In genomic region chr15:5142714-5143113, GRCm38 (mm10) we compare ENCODE assay signal across 9 mouse cellular contexts. TPM values are rescaled to one million over a fixed set of nuclear protein-coding genes. Genes with fewer than 3 reads are reported as not detected.
DNase-seq lines count a peak whose midpoint lies in the region; ATAC-seq and TF ChIP-seq lines count a peak whose summit lies in the region.
"Had no signal": no experiment of that assay in that cellular context is flagged by ENCODE, and none has a peak within 500 bp of the region (broad histone marks: within the 10 kb centered on the region; RNA-seq: fewer than 3 reads in every experiment).

No protein-coding gene starts in this region.

- no peak for TF ChIP-seq CTCF in heart, adult 2 months (IDR thresholded peaks at IDR 0.05)
- no peak for TF ChIP-seq CTCF in left cerebral cortex, adult 2 months (IDR thresholded peaks at IDR 0.05)
- no peak for TF ChIP-seq CTCF in MEL (IDR thresholded peaks at IDR 0.05 in 2 of 3, conservative IDR thresholded peaks at IDR 0.05 in 1 of 3; ENCODE audit: control insufficient read depth in 1 of 3, insufficient read depth in 1 of 3, low read depth in 2 of 3, low read length in 3 of 3, poor library complexity in 1 of 3, severe bottlenecking in 1 of 3)

- no peak for TF ChIP-seq RAD21 in MEL (IDR thresholded peaks at IDR 0.05; ENCODE audit: low read depth, low read length)

- WGBS in heart, adult 2 months, result 52% methylated on average over 5 of the region's 5 CpGs
- WGBS in heart, embryonic 12.5 days, result 67% methylated on average over 5 of the region's 5 CpGs
- WGBS in liver, embryonic 15.5 days (ENCODE audit: insufficient replicate concordance), result 44% methylated on average over 5 of the region's 5 CpGs

- peak overlapping the region; percentile 80 for H3K4me3 ChIP-seq in heart, adult 2 months
- no peak overlapping the region for H3K4me3 ChIP-seq in heart, embryonic 12.5 days
- peak overlapping the region; percentile 59 for H3K4me3 ChIP-seq in left cerebral cortex, adult 2 months
- H3K4me3 ChIP-seq in MEL (ENCODE audit: control insufficient read depth in 1 of 2, insufficient read depth in 1 of 2, low read depth in 2 of 2, low read length in 2 of 2), result peak overlapping the region in 1 of 2 experiments; percentile 71; a peak in 2 of 4 replicates
- H3K4me3 ChIP-seq in liver, embryonic 15.5 days (replicated peaks), result no peak overlapping the region

- no peak overlapping the region for H3K9ac ChIP-seq in heart, adult 2 months (ENCODE audit: low read depth, low read length)
- no peak overlapping the region for H3K9ac ChIP-seq in heart, embryonic 12.5 days
- H3K9ac ChIP-seq in MEL (ENCODE audit: control insufficient read depth, low read depth, low read length, poor library complexity, severe bottlenecking), result peak overlapping the region; percentile 18; the same call in 1 of the 2 replicates
- no peak overlapping the region for H3K9ac ChIP-seq in liver, embryonic 15.5 days

- peaks cover 2% of the 10 kb centered on the region; the same call in 1 of the 2 replicates for H3K79me2 ChIP-seq in heart, adult 2 months (replicated peaks; ENCODE audit: control insufficient read depth, insufficient read depth, low read length)
- peaks cover 34% of the 10 kb centered on the region for H3K79me2 ChIP-seq in MEL (ENCODE audit: control insufficient read depth, insufficient read depth, low read length, poor library complexity)

- no peak overlapping the region for H3K4me2 ChIP-seq in heart, embryonic 12.5 days
- peak overlapping the region; percentile 87; the same call in 1 of the 2 replicates for H3K4me2 ChIP-seq in liver, embryonic 15.5 days

- TF ChIP-seq POLR2A in heart, adult 2 months (IDR thresholded peaks at IDR 0.05; ENCODE audit: insufficient read depth, low read depth, low read length), result no peak
- no peak for TF ChIP-seq POLR2A in MEL (IDR thresholded peaks at IDR 0.05; ENCODE audit: control insufficient read depth in 1 of 2, insufficient read depth in 1 of 2, low read depth in 1 of 2, low read length in 2 of 2, poor library complexity in 1 of 2)

- no peaks in the 10 kb centered on the region for H3K36me3 ChIP-seq in heart, adult 2 months (ENCODE audit: control insufficient read depth, insufficient read depth, low read length)
- 0 out of 2 replicates have a peak, but pooled peaks cover 3% of the 10 kb centered on the region for H3K36me3 ChIP-seq in heart, embryonic 12.5 days
- peaks cover 0 to 41% of the 10 kb centered on the region in 2 experiments; a peak in 2 of 4 replicates for H3K36me3 ChIP-seq in MEL (ENCODE audit: control insufficient read depth in 1 of 2, insufficient read depth in 2 of 2, low read length in 2 of 2)
- peaks cover 6% of the 10 kb centered on the region; the same call in 1 of the 2 replicates for H3K36me3 ChIP-seq in liver, embryonic 15.5 days (replicated peaks)

- TF ChIP-seq EP300 in heart, adult 2 months (IDR thresholded peaks at IDR 0.05; ENCODE audit: insufficient read depth, low read depth, low read length), result no peak
- TF ChIP-seq EP300 in MEL (IDR thresholded peaks at IDR 0.05; ENCODE audit: low read depth in 1 of 2, low read length in 2 of 2), result no peak

- no peak for ATAC-seq in heart, embryonic 12.5 days (ENCODE audit: insufficient number of reproducible peaks, low FRiP score)
- ATAC-seq in liver, embryonic 15.5 days (ENCODE audit: insufficient read depth), result no peak

- H3K27me3 ChIP-seq in heart, adult 2 months (ENCODE audit: control insufficient read depth, insufficient read depth, low read length), result no peaks in the 10 kb centered on the region
- no peaks in the 10 kb centered on the region for H3K27me3 ChIP-seq in heart, embryonic 12.5 days (replicated peaks)
- no peaks in the 10 kb centered on the region for H3K27me3 ChIP-seq in MEL (ENCODE audit: control insufficient read depth in 1 of 2, insufficient read depth in 2 of 2, low read length in 2 of 2)
- H3K27me3 ChIP-seq in liver, embryonic 15.5 days, result no peaks in the 10 kb centered on the region

- no peaks in the 10 kb centered on the region for H3K9me3 ChIP-seq in heart, embryonic 12.5 days (replicated peaks)
- H3K9me3 ChIP-seq in MEL (replicated peaks; ENCODE audit: insufficient read depth, low read length), result no peaks in the 10 kb centered on the region
- H3K9me3 ChIP-seq in liver, embryonic 15.5 days (replicated peaks), result no peaks in the 10 kb centered on the region

- H3K4me1 ChIP-seq in heart, adult 2 months (ENCODE audit: control insufficient read depth, insufficient read depth, low read length), result peaks cover 6% of the 10 kb centered on the region
- peaks cover 16% of the 10 kb centered on the region for H3K4me1 ChIP-seq in heart, embryonic 12.5 days (replicated peaks)
- peaks cover 22 to 32% of the 10 kb centered on the region in 2 experiments for H3K4me1 ChIP-seq in MEL (ENCODE audit: control insufficient read depth in 1 of 2, insufficient read depth in 2 of 2, low read length in 2 of 2)
- peaks cover 77% of the 10 kb centered on the region for H3K4me1 ChIP-seq in liver, embryonic 15.5 days (replicated peaks)

- intact Hi-C loops in heart, adult 2 months (cut with DNase I), result loop anchor here (1.0 to 5.0 kb wide), 3 partner anchors 26 to 43 kb away; partner anchors contain the start of genes Card6, Rpl37 and Ttc33
- intact Hi-C loops in left cerebral cortex, adult 2 months (cut with DNase I), result loop anchor here (1.0 kb wide), 1 partner anchor 25 kb away; no protein-coding TSS in a partner anchor
- intact Hi-C loops in left cerebral cortex, postnatal 25 days (cut with DNase I), result loop anchor here (2.0 kb wide), 1 partner anchor 26 kb away; the partner anchor contains the start of gene Rpl37

- DNase-seq in heart, adult 2 months, result no peak
- no peak for DNase-seq in left cerebral cortex, adult 2 months (ENCODE audit: extremely low spot score in 1 of 2, low spot score in 2 of 2)
- no peak for DNase-seq in left cerebral cortex, postnatal 25 days (ENCODE audit: low spot score in 2 of 2)
- peak; percentile 43 for DNase-seq in MEL (ENCODE audit: low read depth, low spot score)
- DNase-seq in spleen, postnatal 10 days (ENCODE audit: low spot score in 2 of 2), result no peak
- DNase-seq in adipocyte (ENCODE audit: low spot score), result no peak
- DNase-seq: adrenal gland, postnatal 25 days had no signal

- peak overlapping the region; percentile 79; the same call in 1 of the 2 replicates for H3K27ac ChIP-seq in heart, adult 2 months
- H3K27ac ChIP-seq in heart, embryonic 12.5 days (ENCODE audit: poor library complexity, severe bottlenecking), result no peak overlapping the region
- peak overlapping the region; percentile 87 for H3K27ac ChIP-seq in left cerebral cortex, adult 2 months
- peak overlapping the region; percentile 38; the same call in 1 of the 2 replicates for H3K27ac ChIP-seq in MEL (ENCODE audit: control insufficient read depth, low read depth, low read length)
- H3K27ac ChIP-seq in liver, embryonic 15.5 days (replicated peaks), result peak overlapping the region; percentile 94

TF ChIP-seq in MEL, 35 proteins besides CTCF, POLR2A, EP300 and RAD21:
- no peak for TF ChIP-seq MAZ (IDR thresholded peaks at IDR 0.05; ENCODE audit: low read depth, low read length)
- peak; percentile 80 for TF ChIP-seq ZNF384 (IDR thresholded peaks at IDR 0.05; ENCODE audit: low read depth, low read length)

RNA-seq across cellular contexts. Expression of gene Prkaa1, which starts 0.9 kb away (rescaled TPM):
- 10 to 100 TPM; 12.6 to 13.9 TPM for total RNA-seq in heart, adult 2 months (2021)
- polyA plus RNA-seq in heart, adult 2 months (2012; rRNA removed), result 4.6 and 8.9 TPM in 2 replicates
- polyA plus RNA-seq in heart, embryonic 12.5 days (2016; fragmentation: Nextera tagmentation; extraction: Ambion mirVana), result 23.7 and 24.1 TPM in 2 replicates
- total RNA-seq in left cerebral cortex, adult 2 months (2021), result 10 to 100 TPM; 20.1 to 21.7 TPM
- 10 to 100 TPM; 18.8 to 19.2 TPM for total RNA-seq in left cerebral cortex, postnatal 25 days (2021)
- total RNA-seq in MEL (2012; rRNA removed), result 18.3 and 20.0 TPM in 2 replicates
- 10 to 100 TPM in 1 of 2 experiments, not detected in 1; 23.0 TPM for polyA plus RNA-seq in MEL (2012; ENCODE audit: insufficient read depth in 1 of 2, insufficient read length in 2 of 2, low read depth in 1 of 2, low replicate concordance in 2 of 2, missing spikeins in 1 of 2)
- 11.4 and 12.2 TPM in 2 replicates for polyA plus RNA-seq in liver, embryonic 15.5 days (2015; fragmentation: Nextera tagmentation; extraction: Ambion mirVana)

RNA-seq across cellular contexts. Expression of gene Rpl37, which starts 26.3 kb away (rescaled TPM):
- 100 to 1,000 TPM; 186 to 228 TPM for total RNA-seq in heart, adult 2 months (2021)
- 382 and 405 TPM in 2 replicates for polyA plus RNA-seq in heart, adult 2 months (2012; rRNA removed)
- 421 and 424 TPM in 2 replicates for polyA plus RNA-seq in heart, embryonic 12.5 days (2016; fragmentation: Nextera tagmentation; extraction: Ambion mirVana)
- total RNA-seq in left cerebral cortex, adult 2 months (2021), result 100 to 1,000 TPM; 252 to 283 TPM
- total RNA-seq in left cerebral cortex, postnatal 25 days (2021), result 100 to 1,000 TPM; 237 to 247 TPM
- total RNA-seq in MEL (2012; rRNA removed), result 1,625 and 1,669 TPM in 2 replicates
- polyA plus RNA-seq in MEL (2012; ENCODE audit: insufficient read depth in 1 of 2, insufficient read length in 2 of 2, low read depth in 1 of 2, low replicate concordance in 2 of 2, missing spikeins in 1 of 2), result 1,000 to 10,000 TPM in 1 of 2 experiments, 100 to 1,000 TPM in 1; 923 to 1,012 TPM
- polyA plus RNA-seq in liver, embryonic 15.5 days (2015; fragmentation: Nextera tagmentation; extraction: Ambion mirVana), result 195 and 292 TPM in 2 replicates

RNA-seq across cellular contexts. Expression of gene Card6, which starts 34.4 kb away (rescaled TPM):
- total RNA-seq in heart, adult 2 months (2021), result 1 to 10 TPM; 6.5 to 8.3 TPM
- 2.4 and 2.9 TPM in 2 replicates for polyA plus RNA-seq in heart, adult 2 months (2012; rRNA removed)
- polyA plus RNA-seq in heart, embryonic 12.5 days (2016; fragmentation: Nextera tagmentation; extraction: Ambion mirVana), result 2.3 and 3.1 TPM in 2 replicates
- 1 to 10 TPM; 2.2 to 2.7 TPM for total RNA-seq in left cerebral cortex, adult 2 months (2021)
- 1 to 10 TPM; 1.3 to 2.1 TPM for total RNA-seq in left cerebral cortex, postnatal 25 days (2021)
- 0.08 and 0.26 TPM in 2 replicates for total RNA-seq in MEL (2012; rRNA removed)
- under 1 TPM in 1 of 2 experiments, not detected in 1; 0.13 TPM for polyA plus RNA-seq in MEL (2012; ENCODE audit: insufficient read depth in 1 of 2, insufficient read length in 2 of 2, low read depth in 1 of 2, low replicate concordance in 2 of 2, missing spikeins in 1 of 2)
- 1.2 and 1.6 TPM in 2 replicates for polyA plus RNA-seq in liver, embryonic 15.5 days (2015; fragmentation: Nextera tagmentation; extraction: Ambion mirVana)

RNA-seq across cellular contexts. Expression of gene Ttc33, which starts 42.6 kb away (rescaled TPM):
- 10 to 100 TPM; 37.5 to 45.2 TPM for total RNA-seq in heart, adult 2 months (2021)
- polyA plus RNA-seq in heart, adult 2 months (2012; rRNA removed), result 10.4 and 18.7 TPM in 2 replicates
- 32.4 and 32.6 TPM in 2 replicates for polyA plus RNA-seq in heart, embryonic 12.5 days (2016; fragmentation: Nextera tagmentation; extraction: Ambion mirVana)
- total RNA-seq in left cerebral cortex, adult 2 months (2021), result 10 to 100 TPM; 90.7 to 95.1 TPM
- total RNA-seq in left cerebral cortex, postnatal 25 days (2021), result 10 to 100 TPM; 74.6 to 75.6 TPM
- 21.0 and 22.0 TPM in 2 replicates for total RNA-seq in MEL (2012; rRNA removed)
- polyA plus RNA-seq in MEL (2012; ENCODE audit: insufficient read depth in 1 of 2, insufficient read length in 2 of 2, low read depth in 1 of 2, low replicate concordance in 2 of 2, missing spikeins in 1 of 2), result 10 to 100 TPM in 1 of 2 experiments, not detected in 1; 26.2 TPM
- 13.5 and 15.7 TPM in 2 replicates for polyA plus RNA-seq in liver, embryonic 15.5 days (2015; fragmentation: Nextera tagmentation; extraction: Ambion mirVana)

Comparison
In these comparisons a context has a peak if more than half of its experiments do, and no peak if none do; other contexts are left out.
1. H3K4me3 ChIP-seq: peak in heart, adult 2 months (single experiment) and left cerebral cortex, adult 2 months (single experiment); none in heart, embryonic 12.5 days (single experiment) and liver, embryonic 15.5 days (single experiment).